Mouse (Mus musculus) intestine, embryonic 16.5 days (tissue): ENCODE results near the gene Tnfrsf19. TPM values are rescaled to one million over a fixed set of nuclear protein-coding genes. Genes with fewer than 3 reads are reported as not detected.

Source experiments
- ATAC-seq: fragments of 200-750 bp; cut with Nextera tagmentation; 2 replicates; pipeline ENCODE4 v1.8.0; 2017; ENCODE audit warnings: moderate TSS enrichment, moderate library complexity
- H3K27ac ChIP-seq: fragments of 300-500 bp; sonication (generic); 2 replicates; pipeline ENCODE4 v1.5.1; 2014; ENCODE audit warnings: mild to moderate bottlenecking, low read length
- H3K27me3 ChIP-seq: fragments of 300-500 bp; sonication (generic); replicated peaks from 2 replicates; pipeline ENCODE4 v1.6.1; 2014; ENCODE audit warnings: low read length, control low read depth, mixed read lengths; ENCODE audit not compliant: control insufficient read depth, insufficient read depth
- H3K36me3 ChIP-seq: fragments of 300-500 bp; sonication (generic); 2 replicates; pipeline ENCODE4 v1.6.1; 2014; ENCODE audit warnings: low read length, control low read depth; ENCODE audit not compliant: control insufficient read depth, insufficient read depth
- H3K4me1 ChIP-seq: fragments of 300-500 bp; sonication (generic); 2 replicates; pipeline ENCODE4 v1.6.1; 2014; ENCODE audit warnings: low read length, control low read depth, mixed read lengths; ENCODE audit not compliant: control insufficient read depth, insufficient read depth
- H3K4me2 ChIP-seq: fragments of 300-500 bp; sonication (generic); 2 replicates; pipeline ENCODE4 v1.6.1; 2014; ENCODE audit warnings: low read depth, low read length, control low read depth
- H3K4me3 ChIP-seq: fragments of 300-500 bp; sonication (generic); 2 replicates; pipeline ENCODE4 v1.5.1; 2014; ENCODE audit warnings: mild to moderate bottlenecking, low read length
- H3K9ac ChIP-seq: fragments of 300-500 bp; sonication (generic); 2 replicates; pipeline ENCODE4 v1.6.1; 2014; ENCODE audit warnings: low read depth, low read length
- H3K9me3 ChIP-seq: fragments of 300-500 bp; sonication (generic); 2 replicates; pipeline ENCODE4 v1.6.1; 2016; ENCODE audit warnings: low read length, control low read depth; ENCODE audit not compliant: control insufficient read depth
- WGBS: fragments of 180-500 bp; shearing (Covaris S2); extraction: QIAGEN DNeasy Blood & Tissue Kit; methylation state at CpG from one replicate; pipeline ENCODE4 v1.1.7; 2014; 5-methylcytosine and 5-hydroxymethylcytosine counted together
- polyA plus RNA-seq: library from polyadenylated mRNA; unstranded; fragments of >200 nt; fragmentation: Nextera tagmentation; extraction: Ambion mirVana; gene quantifications from 2 replicates; pipeline ENCODE4 v1.2.1, GENCODE M21; 2015

Gene Tnfrsf19
- 11.4 and 11.5 TPM in 2 replicates for polyA plus RNA-seq

DNA sequence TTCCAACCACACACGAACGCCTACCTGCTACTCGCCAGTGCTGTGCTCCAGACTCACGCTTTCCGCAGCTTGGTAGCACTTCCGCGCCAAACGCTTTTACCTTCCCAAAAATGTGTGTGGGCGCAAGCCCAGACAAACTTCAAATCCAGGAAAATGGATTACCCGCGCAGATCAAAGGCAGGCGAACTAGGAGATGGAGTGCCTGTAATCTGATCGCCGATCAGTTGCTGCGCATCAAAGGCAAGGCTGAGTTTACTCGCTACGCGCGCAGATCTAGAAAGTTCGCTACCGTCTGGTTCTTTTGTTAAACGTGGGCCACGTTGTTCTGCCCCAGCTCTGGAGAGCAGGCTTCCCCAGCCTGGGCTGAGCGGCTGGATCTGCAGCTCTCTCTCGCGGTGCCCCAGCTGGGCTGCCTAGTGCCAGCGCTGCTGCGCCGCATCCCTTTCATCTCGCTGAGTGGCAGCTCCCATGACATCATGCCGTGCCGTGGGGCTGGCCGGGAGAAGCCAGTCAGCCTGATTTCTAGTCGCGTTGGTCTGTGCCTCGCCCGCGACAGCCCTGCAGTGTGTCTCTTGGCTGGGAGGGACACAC is at the start of gene Tnfrsf19:
Gene Tnfrsf19, minus strand, starts transcription at position 400 of the 591 bp plus-strand sequence.
- peak; percentile 89 for ATAC-seq
- peak within 1 kb of the TSS; percentile 68 for H3K9ac ChIP-seq
- peak within 1 kb of the TSS; percentile 96 for H3K4me2 ChIP-seq
- WGBS: under 1% methylated on average over 38 of the region's 38 CpGs
- H3K4me1 ChIP-seq: peaks cover 10% of the 10 kb centered on the region
- no peaks in the 10 kb centered on the region for H3K36me3 ChIP-seq
- peak within 1 kb of the TSS; percentile 60 for H3K4me3 ChIP-seq
- H3K27ac ChIP-seq: peak within 1 kb of the TSS; percentile 51
- H3K27me3 ChIP-seq: no peaks in the 10 kb centered on the region
- H3K9me3 ChIP-seq: no peaks in the 10 kb centered on the region

DNA sequence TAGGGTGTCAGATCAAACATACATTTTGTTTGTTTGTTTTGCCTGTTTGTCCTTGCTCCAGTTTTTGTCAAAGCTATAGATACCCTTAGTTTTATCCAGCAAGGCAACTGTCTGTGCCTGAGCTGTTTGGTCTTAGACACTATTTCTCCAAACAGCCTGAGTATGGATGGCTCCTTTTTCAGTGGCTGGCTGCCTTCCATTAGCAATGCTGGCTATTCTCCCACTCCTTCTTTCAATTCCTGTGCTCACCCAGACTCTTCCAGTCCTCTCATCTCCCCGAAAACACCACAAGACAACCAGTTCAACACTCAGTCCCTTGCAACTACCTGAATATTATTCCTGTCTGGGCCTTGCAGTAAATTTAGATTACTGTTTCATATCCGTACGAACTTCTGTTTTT is 45.8 kb upstream of the Tnfrsf19 start:
- H3K4me2 ChIP-seq: no peak overlapping the region
- no peaks in the 10 kb centered on the region for H3K9me3 ChIP-seq
- H3K27ac ChIP-seq: no peak overlapping the region
- H3K36me3 ChIP-seq: no peaks in the 10 kb centered on the region
- WGBS: 80% methylated on average over 3 of the region's 3 CpGs
- no peak for ATAC-seq
- no peaks in the 10 kb centered on the region for H3K4me1 ChIP-seq
- no peak overlapping the region for H3K4me3 ChIP-seq
- no peak overlapping the region for H3K9ac ChIP-seq
- no peaks in the 10 kb centered on the region for H3K27me3 ChIP-seq

DNA sequence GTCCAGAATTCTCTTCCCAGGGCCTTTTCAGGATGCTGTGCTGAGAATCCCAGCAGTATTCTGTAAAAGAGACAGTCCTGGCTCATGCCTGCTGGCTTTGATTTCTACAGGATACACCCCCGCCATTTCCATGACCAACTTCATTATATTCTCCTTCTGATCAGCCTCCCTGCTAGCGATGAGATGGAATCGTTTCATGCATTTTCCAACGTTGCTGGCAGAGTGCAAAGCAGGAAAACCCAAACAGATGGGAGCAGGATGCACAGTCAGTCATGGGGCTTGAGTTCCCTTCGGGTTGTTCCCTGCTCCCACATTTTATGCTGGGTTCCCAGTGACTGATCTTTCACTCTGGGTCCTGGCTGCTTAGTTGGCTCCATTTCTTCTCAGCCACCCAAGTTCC is 44.7 kb upstream of the Tnfrsf19 start:
- 78% methylated on average over 5 of the region's 5 CpGs for WGBS
- no peaks in the 10 kb centered on the region for H3K4me1 ChIP-seq
- no peaks in the 10 kb centered on the region for H3K9me3 ChIP-seq
- H3K27ac ChIP-seq: no peak overlapping the region
- H3K4me2 ChIP-seq: no peak overlapping the region
- no peaks in the 10 kb centered on the region for H3K36me3 ChIP-seq
- H3K27me3 ChIP-seq: no peaks in the 10 kb centered on the region
- H3K4me3 ChIP-seq: no peak overlapping the region
- ATAC-seq: no peak
- no peak overlapping the region for H3K9ac ChIP-seq

DNA sequence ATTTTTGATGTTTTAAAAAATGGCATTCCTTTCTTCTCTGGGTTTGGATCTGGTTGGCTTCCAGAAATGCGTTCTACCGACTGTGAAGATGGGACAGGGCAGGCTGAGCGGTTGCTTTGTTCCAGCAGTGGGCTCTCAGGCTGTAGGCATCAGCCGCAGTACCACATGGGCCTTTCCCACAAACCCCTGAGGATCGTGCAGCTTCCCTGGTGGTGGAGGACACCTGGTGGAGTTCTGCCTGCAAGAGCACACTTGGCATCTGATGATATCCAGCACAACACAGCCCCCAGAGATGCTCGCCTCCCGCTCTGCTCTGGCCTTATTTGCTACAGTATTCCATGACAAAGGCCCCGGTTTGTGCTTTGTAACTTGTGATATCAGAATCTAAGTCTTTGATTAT is 41.9 kb upstream of the Tnfrsf19 start:
- no peak for ATAC-seq
- Histone ChIP-seq H3K9ac (no peak overlapping the region), H3K4me3 (no peak overlapping the region), H3K27me3 (no peaks in the 10 kb centered on the region), H3K36me3 (no peaks in the 10 kb centered on the region), H3K9me3 (no peaks in the 10 kb centered on the region), H3K27ac (no peak overlapping the region), H3K4me1 (no peaks in the 10 kb centered on the region), H3K4me2 (no peak overlapping the region)
- WGBS: 63% methylated on average over 8 of the region's 8 CpGs

DNA sequence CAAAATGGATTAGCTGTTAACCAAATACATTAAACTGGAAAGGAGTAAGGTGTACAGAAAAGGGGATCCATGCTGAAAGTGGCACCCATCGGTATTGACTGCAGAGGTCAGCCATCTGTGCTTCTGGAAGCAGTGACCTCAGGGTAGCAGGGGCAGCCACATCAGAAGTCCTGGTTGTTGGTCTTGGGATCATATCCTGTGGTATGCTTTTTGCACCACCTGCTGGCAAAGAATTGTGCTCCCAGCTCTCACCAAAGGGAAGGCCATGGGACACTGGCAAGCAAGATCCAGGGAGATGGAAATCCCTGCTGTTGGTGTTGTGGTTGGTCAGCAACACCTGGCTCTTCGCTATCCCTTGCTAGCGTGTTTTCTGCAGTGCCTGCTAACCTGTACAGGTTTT is 39.0 kb upstream of the Tnfrsf19 start:
- ATAC-seq: no peak
- Histone ChIP-seq H3K9me3 (no peaks in the 10 kb centered on the region), H3K27ac (no peak overlapping the region), H3K4me2 (no peak overlapping the region), H3K36me3 (no peaks in the 10 kb centered on the region), H3K9ac (no peak overlapping the region), H3K4me3 (no peak overlapping the region), H3K27me3 (no peaks in the 10 kb centered on the region), H3K4me1 (no peaks in the 10 kb centered on the region)
- WGBS: 58% methylated on average over 3 of the region's 3 CpGs

DNA sequence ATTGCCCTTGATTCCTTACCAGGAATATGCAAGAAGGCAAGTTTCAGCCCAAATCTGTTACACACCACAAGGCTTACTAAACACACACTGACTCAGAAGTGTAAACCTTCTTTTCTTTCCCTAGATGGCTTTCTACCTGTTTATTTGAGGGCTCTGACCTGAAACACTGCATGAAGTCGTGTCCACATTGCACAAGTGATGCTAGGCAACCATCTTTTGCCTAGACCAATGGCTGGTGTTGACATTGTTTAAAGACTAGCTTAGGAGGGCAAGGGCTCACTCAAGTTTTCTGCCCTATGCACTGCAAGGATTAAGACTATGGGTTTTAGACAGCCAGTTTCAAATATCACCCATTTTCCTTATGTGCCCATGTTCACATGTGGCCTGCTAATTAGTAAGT is 23.3 kb upstream of the Tnfrsf19 start:
- no peaks in the 10 kb centered on the region for H3K9me3 ChIP-seq
- no peaks in the 10 kb centered on the region for H3K36me3 ChIP-seq
- ATAC-seq: no peak
- H3K27me3 ChIP-seq: no peaks in the 10 kb centered on the region
- H3K9ac ChIP-seq: no peak overlapping the region
- WGBS: 63% methylated on average over 1 of the region's 1 CpGs
- no peak overlapping the region for H3K4me3 ChIP-seq
- no peaks in the 10 kb centered on the region for H3K4me1 ChIP-seq
- H3K4me2 ChIP-seq: no peak overlapping the region
- no peak overlapping the region for H3K27ac ChIP-seq

DNA sequence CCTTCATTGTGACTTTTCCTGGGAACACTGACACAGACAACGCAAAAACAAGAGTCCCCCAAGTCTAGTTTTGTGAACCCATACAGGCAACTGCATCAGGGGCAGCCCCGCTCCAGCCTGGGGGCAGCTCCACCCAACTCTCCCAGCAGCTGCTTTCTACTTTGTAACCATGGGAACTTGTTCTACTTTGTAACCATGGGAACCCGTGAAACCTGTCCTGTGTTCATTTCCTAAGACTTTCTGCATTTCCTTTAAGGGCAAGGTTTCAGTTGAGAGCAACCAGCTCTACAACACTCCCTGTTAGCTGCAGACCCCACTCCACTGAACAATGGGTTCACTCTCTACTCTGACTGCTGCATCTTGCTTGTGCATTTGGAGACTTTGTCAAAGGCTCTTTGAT is 15.4 kb upstream of the Tnfrsf19 start:
- no peaks in the 10 kb centered on the region for H3K27me3 ChIP-seq
- no peaks in the 10 kb centered on the region for H3K36me3 ChIP-seq
- no peak overlapping the region for H3K9ac ChIP-seq
- no peak overlapping the region for H3K27ac ChIP-seq
- H3K9me3 ChIP-seq: no peaks in the 10 kb centered on the region
- ATAC-seq: no peak
- WGBS: 50% methylated on average over 3 of the region's 3 CpGs
- no peak overlapping the region for H3K4me2 ChIP-seq
- no peak overlapping the region for H3K4me3 ChIP-seq
- H3K4me1 ChIP-seq: peaks cover 1% of the 10 kb centered on the region

DNA sequence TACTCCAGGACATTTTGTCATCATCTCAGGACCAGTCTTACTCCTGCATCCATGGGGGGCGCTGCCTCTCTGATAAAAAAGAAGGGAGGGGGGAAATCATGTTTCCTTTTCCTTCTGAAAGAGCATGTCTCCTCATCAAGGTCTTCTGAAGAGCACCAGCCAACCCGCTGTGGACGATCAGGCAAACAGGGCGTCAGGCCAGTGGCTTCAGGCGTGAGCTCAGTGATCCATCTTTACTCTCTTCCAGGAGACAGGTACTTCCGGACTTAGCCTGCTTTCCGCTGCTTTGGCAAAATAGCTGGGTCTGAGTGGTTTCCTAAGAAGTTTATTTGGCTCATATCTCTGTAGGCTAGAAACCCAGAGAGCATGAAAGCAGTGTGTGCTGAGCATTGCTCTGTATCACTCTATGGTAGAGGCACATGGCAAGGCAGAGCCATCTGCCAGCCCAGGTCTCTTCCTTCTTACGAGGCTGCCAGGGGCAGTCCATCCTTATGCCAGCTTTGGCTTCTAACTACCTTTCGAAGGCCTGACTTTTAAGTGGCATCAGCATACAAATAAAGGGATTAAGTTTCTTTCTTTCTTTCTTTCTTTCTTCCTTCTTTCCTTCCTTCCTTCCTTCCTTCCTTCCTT is 13.1 kb upstream of the Tnfrsf19 start:
- Histone ChIP-seq H3K27me3 (no peaks in the 10 kb centered on the region), H3K4me3 (no peak overlapping the region), H3K4me2 (no peak overlapping the region), H3K9ac (no peak overlapping the region), H3K36me3 (no peaks in the 10 kb centered on the region), H3K9me3 (no peaks in the 10 kb centered on the region), H3K27ac (no peak overlapping the region), H3K4me1 (peaks cover 3% of the 10 kb centered on the region)
- 75% methylated on average over 9 of the region's 9 CpGs for WGBS
- no peak for ATAC-seq

DNA sequence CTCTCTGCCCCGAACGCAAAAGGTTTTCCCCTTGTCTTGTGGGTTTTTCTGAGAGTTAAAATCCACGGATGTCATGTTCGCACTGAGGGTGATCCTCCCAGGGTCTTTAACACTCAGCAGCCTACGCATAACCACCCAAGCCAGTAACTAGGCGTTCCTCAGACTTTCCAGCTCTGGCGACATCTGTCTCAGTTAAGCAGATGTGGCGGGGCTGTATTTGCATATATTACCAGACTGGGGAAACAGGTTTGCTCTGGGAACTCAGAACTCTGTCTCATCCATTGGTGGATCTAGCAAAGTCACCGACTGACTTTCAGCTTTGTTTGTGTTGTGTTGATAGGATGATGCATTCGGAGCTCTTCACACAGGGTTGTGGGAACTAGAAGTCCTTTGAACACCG is 10.7 kb upstream of the Tnfrsf19 start:
- 12% methylated on average over 11 of the region's 11 CpGs for WGBS
- Histone ChIP-seq H3K4me2 (peak overlapping the region; percentile 46), H3K27ac (no peak overlapping the region), H3K4me3 (peak overlapping the region; percentile 27), H3K9ac (no peak overlapping the region), H3K9me3 (no peaks in the 10 kb centered on the region; the same call in 1 of the 2 replicates), H3K4me1 (peaks cover 3% of the 10 kb centered on the region), H3K36me3 (no peaks in the 10 kb centered on the region), H3K27me3 (no peaks in the 10 kb centered on the region)
- peak; percentile 62 for ATAC-seq
